Mouse (Mus musculus) retina, adult 2 months (tissue): ENCODE measurements at regions not wholly inside any gene's neighbourhood (a gene's known extent, or its start where the extent isn't known, plus 50 kb on each side); places are given as distances from the start of the nearest gene placed in this dataset.
"Not testable (repeated sequence)": the region's sequence is repeated elsewhere in the genome, so short reads cannot be mapped to it uniquely, and the experiment has no call there.

Source experiments
- DNase-seq: peaks from one replicate; pipeline ENCODE4 v3.0.0-alpha.2; 2012; ENCODE audit warnings: low read depth, low spot score

GRCm38 (mm10) chr4:143055371-143055770 is 157.4 kb downstream of the Prdm2 start:
- no peak for DNase-seq

GRCm38 (mm10) chr4:143053029-143053428 is 159.8 kb downstream of the Prdm2 start:
- no peak for DNase-seq

GRCm38 (mm10) chr4:143051205-143051604 is 161.6 kb downstream of the Prdm2 start:
- no peak for DNase-seq

GRCm38 (mm10) chr4:143045245-143045644 is 167.6 kb downstream of the Prdm2 start:
- no peak for DNase-seq

- no peak for DNase-seq
Measured at GRCm38 (mm10) chr4:143042806-143043205, 170.0 kb downstream of the Prdm2 start.

GRCm38 (mm10) chr4:143038626-143039025 is 174.2 kb downstream of the Prdm2 start:
- no peak for DNase-seq

- DNase-seq, result no peak
Measured at GRCm38 (mm10) chr4:143036704-143037103, 176.1 kb downstream of the Prdm2 start.

- not testable (repeated sequence) for DNase-seq
Measured at GRCm38 (mm10) chr4:143035089-143035488, 177.7 kb downstream of the Prdm2 start.

- not testable (repeated sequence) for DNase-seq
Measured at GRCm38 (mm10) chr4:143034324-143034723, 178.5 kb downstream of the Prdm2 start.

GRCm38 (mm10) chr4:143029813-143030212 is 183.0 kb downstream of the Prdm2 start:
- DNase-seq, result not testable (repeated sequence)

GRCm38 (mm10) chr4:143027292-143027691 is 185.5 kb downstream of the Prdm2 start:
- peak; percentile 9 for DNase-seq

GRCm38 (mm10) chr4:143021242-143021881 is 191.4 kb downstream of the Prdm2 start:
- DNase-seq, result peak; percentile 23

- DNase-seq, result no peak
Measured at GRCm38 (mm10) chr4:143020658-143021057, 192.1 kb downstream of the Prdm2 start.

- no peak for DNase-seq
Measured at GRCm38 (mm10) chr4:143012900-143013299, 199.9 kb downstream of the Prdm2 start.

- DNase-seq, result no peak
Measured at GRCm38 (mm10) chr4:143001961-143002360, 210.8 kb downstream of the Prdm2 start.

- no peak for DNase-seq
Measured at GRCm38 (mm10) chr4:143001486-143001885, 211.3 kb downstream of the Prdm2 start.

GRCm38 (mm10) chr4:142996406-142996805 is 216.4 kb downstream of the Prdm2 start:
- DNase-seq, result no peak

GRCm38 (mm10) chr4:142991401-142991800 is 221.4 kb downstream of the Prdm2 start:
- DNase-seq, result no peak

GRCm38 (mm10) chr4:142989175-142989574 is 223.6 kb downstream of the Prdm2 start:
- no peak for DNase-seq

GRCm38 (mm10) chr4:142983295-142983624 is 229.5 kb downstream of the Prdm2 start:
- no peak for DNase-seq

- DNase-seq, result no peak
Measured at GRCm38 (mm10) chr4:142982585-142983294, 230.1 kb downstream of the Prdm2 start.

- no peak for DNase-seq
Measured at GRCm38 (mm10) chr4:142975620-142976019, 237.2 kb downstream of the Prdm2 start.

GRCm38 (mm10) chr4:142970040-142970439 is 242.8 kb downstream of the Prdm2 start:
- no peak for DNase-seq
